Mouse (Mus musculus): ENCODE data around the gene Snrpc.

Gene Snrpc

GRCm38 (mm10) chr17:27859131-27859530, 21.2 kb downstream of the Snrpc start:
- DNase-seq (ENCODE audit: low spot score), result no peak

GRCm38 (mm10) chr17:27865461-27865860, 27.5 kb downstream of the Snrpc start:
- DNase-seq (ENCODE audit: low spot score), result no peak

- no peak for DNase-seq (ENCODE audit: low spot score)
Measured at GRCm38 (mm10) chr17:27866737-27867136, 28.8 kb downstream of the Snrpc start.

GRCm38 (mm10) chr17:27871851-27872250, 33.9 kb downstream of the Snrpc start:
- no peak for DNase-seq (ENCODE audit: low spot score)

GRCm38 (mm10) chr17:27873583-27873982, 35.6 kb downstream of the Snrpc start:
- no peak for DNase-seq (ENCODE audit: low spot score)

GRCm38 (mm10) chr17:27874510-27874909, 36.6 kb downstream of the Snrpc start:
- DNase-seq (ENCODE audit: low spot score), result no peak

GRCm38 (mm10) chr17:27881518-27881917, 43.6 kb downstream of the Snrpc start:
- peak; percentile 64 for DNase-seq (ENCODE audit: low spot score)

GRCm38 (mm10) chr17:27883129-27883528, 45.2 kb downstream of the Snrpc start:
- no peak for DNase-seq (ENCODE audit: low spot score)

GRCm38 (mm10) chr17:27883994-27884393, 46.0 kb downstream of the Snrpc start:
- DNase-seq (ENCODE audit: low spot score), result no peak

GRCm38 (mm10) chr17:27886499-27887210, 48.7 kb downstream of the Snrpc start:
- no peak for DNase-seq (ENCODE audit: low spot score)

Measured in testis, postnatal 10 days (tissue).